Mouse (Mus musculus): ENCODE measurements around the gene Ddx42.

DNA sequence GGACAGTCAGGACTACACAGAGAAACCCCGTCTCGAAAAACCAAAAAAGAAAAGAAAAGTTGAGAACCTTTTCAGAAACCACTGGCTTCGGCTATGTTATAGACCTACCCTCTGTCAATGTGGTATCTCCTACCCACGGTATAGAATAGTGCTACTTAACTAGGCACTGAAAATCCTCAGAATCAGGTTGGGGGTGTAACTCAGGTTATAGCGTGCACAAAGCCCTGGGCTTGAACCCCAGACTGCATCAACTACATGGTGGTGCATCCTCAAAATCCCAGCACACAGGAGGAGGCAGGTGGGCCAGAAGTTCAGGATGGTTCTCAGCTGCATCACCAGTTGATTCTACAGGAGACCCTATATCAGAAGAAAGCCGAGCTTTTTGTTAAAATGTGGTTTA, 57.1 kb downstream of the Ddx42 start:
- TF ChIP-seq POLR2A (IDR thresholded peaks at IDR 0.05; ENCODE audit: low read depth, low read length) (no peak), CTCF (IDR thresholded peaks at IDR 0.05; ENCODE audit: extremely low read depth, insufficient read length, insufficient replicate concordance, low read depth, low read length) (no peak)
